Mouse (Mus musculus) mature B cell (primary cell): ENCODE data around the gene Banf1.
"Not testable (repeated sequence)": the region's sequence is repeated elsewhere in the genome, so short reads cannot be mapped to it uniquely, and the experiment has no call there.

Experiments
- in situ Hi-C: fragments of 300-500 bp; cut with MboI; formaldehyde crosslinking; loops from 2 replicates; pipeline ENCODE4 v1.14.3; 2019

Banf1 gene

GRCm38 (mm10) chr19:5374177-5374576 lies 7.2 kb upstream of the Banf1 start:
- in situ Hi-C loops = no loop called here

GRCm38 (mm10) chr19:5372724-5373123 lies 5.8 kb upstream of the Banf1 start:
- in situ Hi-C loops = no loop called here

GRCm38 (mm10) chr19:5370932-5371331 lies 4.0 kb upstream of the Banf1 start:
- in situ Hi-C loops = no loop called here

GRCm38 (mm10) chr19:5367455-5367854 lies 487 bp upstream of the Banf1 start:
- in situ Hi-C loops = no loop called here

DNA sequence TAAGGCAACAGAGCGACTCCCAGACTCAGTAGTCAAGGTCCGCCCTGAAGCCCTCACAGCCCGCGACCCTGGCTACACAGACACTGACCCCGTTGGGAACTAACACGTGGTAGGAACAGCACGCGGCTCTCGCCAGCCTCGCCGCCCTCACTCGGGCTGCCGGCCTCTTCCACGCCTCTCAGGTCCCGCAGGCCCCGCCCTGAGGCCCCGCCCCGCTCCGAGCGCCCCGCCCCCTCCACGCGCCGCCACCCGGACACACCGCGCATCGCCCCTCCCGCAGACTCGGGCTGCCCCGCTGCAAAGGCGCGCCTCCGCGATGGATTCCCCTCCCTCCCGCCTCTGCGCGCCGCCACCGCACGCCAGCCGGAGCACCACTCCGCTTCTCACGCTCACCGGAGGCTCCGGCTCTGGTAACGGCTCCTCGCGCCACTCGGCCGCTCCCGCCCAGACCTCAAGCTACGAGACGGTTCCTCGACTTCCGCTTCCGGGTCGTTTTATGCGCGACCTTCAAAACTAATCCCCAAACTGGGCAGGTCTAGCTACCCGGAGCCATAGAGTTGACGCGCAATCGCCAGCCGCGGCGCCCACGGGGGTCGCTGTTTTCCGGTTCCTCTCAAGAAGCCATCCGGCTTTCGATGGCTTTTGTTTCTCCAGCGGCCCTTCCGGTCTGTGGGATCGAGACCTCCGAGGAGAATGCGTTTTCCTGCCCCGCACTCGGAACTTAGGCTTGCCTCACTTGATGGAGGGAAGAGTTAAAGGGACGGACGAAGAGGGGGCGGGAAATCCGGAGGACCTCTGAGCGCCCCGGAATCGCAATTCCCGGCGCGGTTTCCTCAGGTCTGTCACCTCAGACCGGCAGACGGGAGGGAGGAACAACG lies 554 bp downstream of the Banf1 start, which contains the start of gene Eif1ad:
Gene Eif1ad, plus strand, starts transcription at position 567 of the 878 bp plus-strand sequence.
- in situ Hi-C loops = no loop called here

GRCm38 (mm10) chr19:5365751-5366150 lies 1.2 kb downstream of the Banf1 start:
- in situ Hi-C loops = no loop called here

DNA sequence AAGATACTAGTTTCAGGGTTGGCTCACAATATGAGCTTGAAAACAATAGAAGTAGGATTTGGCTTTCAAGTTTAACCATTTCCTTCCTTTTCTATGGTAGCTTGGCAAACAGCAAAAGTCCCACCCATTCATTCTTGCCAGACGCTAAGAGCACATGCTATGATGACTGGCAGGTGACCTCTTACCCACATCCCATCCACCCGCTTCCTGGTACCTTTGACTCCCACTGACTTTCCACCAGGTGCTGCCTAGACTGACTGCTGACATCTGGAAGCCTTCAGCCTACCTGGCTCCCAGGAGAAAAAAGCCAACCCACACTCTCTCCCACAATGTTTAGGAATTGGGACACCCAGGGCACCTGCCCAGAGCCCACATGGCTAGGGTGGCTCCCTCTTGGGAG lies 2.8 kb downstream of the Banf1 start:
- in situ Hi-C loops = no loop called here

- in situ Hi-C loops = no loop called here
These were observed 4.8 kb downstream of the Banf1 start for GRCm38 (mm10) chr19:5362186-5362585.

GRCm38 (mm10) chr19:5356080-5356479 lies 10.9 kb downstream of the Banf1 start:
- in situ Hi-C loops = no loop called here

GRCm38 (mm10) chr19:5353609-5354008 lies 13.4 kb downstream of the Banf1 start:
- in situ Hi-C loops = no loop called here

GRCm38 (mm10) chr19:5349502-5349873 lies 17.5 kb downstream of the Banf1 start, which contains the start of gene Cst6:
Cst6 (minus strand) TSS chr19:5349574.
- in situ Hi-C loops = not testable (repeated sequence)

DNA sequence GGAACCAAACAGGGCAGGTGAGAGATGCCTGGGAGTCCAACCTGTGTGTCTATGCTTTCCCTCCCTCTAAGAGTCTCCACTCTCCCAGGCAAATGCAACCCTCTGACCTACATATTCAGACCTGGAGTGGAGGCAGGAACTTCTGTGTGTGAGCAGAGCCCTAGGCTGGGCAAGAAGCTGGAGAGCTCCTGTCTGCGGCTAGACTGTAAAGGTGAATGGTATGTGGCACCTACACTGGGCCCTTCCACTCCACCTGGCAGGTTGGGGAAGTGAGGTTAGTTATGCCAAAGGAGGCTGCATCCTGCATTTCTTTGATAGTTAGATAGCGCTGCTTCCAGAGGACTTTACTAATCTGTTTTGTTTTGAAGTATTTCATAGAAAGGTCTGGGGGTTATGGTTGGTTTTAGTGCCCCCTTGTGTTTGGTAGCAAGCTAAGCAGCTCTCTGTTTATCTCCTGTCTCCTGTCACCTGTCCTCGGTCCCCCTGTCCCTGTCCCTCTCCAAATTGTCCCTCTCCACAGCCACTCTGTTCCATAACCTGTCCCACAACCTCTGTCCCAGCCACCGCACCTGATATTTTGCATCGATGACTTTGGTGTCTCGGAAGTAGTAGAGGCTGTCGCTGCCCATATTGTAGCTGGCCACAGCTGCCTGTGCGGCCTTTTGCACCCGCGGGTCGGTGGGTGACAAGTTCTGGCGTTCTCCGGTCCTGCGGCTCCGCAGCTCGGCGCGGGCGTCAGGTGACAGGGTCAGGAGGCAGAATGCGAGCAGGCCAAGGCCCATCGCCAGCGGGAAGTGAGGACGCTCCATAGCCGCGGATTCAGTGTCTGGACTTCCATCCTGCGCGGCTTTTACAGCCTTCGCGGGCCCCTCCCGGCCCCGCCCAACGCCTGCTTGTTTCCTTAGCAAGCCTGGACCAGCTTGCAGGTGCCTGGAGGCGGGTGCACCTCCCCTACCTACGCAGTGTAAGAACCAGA lies 18.2 kb downstream of the Banf1 start:
- in situ Hi-C loops = no loop called here

DNA sequence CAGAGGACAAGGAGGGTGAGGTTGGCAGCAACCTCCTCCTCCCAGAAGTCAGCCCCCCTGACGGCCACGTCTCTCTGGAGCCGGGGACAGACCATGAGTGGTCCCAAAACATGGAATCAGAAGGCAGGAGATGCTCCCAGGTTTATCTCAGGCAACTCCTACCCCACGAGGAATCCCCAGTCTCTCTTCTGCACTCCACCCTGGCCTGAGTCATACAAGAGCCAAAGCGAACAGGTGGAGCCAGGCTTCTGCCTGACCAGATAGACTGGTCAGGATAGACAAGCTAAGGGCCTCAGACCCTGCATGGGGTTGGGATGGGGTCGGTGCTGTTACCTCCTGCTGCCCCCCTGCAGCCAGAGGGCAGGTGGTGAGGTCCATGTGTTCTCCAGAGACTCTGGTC lies 18.9 kb downstream of the Banf1 start:
- in situ Hi-C loops = no loop called here

GRCm38 (mm10) chr19:5345297-5346131 lies 21.5 kb downstream of the Banf1 start:
- in situ Hi-C loops = no loop called here

DNA sequence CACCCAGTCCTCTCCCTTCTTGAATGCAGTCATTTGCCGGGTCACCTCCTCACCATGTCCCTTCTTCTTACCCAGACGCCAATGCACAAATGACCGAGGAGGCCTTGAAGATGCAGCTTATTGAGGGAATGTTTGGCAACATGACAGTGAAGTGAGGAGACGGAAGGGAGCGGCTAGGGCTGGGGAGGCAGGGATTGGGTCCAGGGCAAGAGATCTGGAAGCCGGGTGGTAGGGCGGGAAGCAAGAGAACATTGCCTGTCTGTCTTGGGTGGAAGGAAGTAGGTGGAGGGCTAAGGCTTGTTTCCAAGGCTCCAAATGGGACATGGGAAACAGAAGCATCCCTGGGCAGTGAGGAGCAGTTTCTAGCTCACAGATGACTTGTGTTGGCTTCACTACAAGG lies 25.6 kb downstream of the Banf1 start:
- in situ Hi-C loops = no loop called here

GRCm38 (mm10) chr19:5337975-5338374 lies 29.0 kb downstream of the Banf1 start:
- in situ Hi-C loops = no loop called here

DNA sequence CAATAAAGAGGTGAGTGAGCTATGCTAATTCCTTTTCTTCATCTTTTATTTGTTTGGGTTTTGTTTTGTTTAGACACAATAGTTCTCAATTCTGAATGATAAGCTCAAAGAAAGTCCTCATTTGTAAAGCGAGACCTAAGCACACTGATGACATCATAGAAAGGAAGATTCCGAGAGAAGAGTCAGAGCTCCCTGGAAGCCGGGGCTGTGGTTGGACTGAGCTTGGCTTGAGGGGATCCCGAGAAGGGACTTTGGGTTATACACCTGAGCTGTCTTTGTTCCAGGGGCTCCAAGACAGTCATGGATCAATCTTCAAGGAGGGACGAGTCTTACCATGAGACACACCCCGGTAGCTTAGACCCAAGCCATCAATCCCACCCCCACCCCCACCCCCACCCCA lies 31.5 kb downstream of the Banf1 start, which contains the start of gene Catsper1:
Gene Catsper1, plus strand, starts transcription at position 301 of the 400 bp plus-strand sequence.
- in situ Hi-C loops = no loop called here

DNA sequence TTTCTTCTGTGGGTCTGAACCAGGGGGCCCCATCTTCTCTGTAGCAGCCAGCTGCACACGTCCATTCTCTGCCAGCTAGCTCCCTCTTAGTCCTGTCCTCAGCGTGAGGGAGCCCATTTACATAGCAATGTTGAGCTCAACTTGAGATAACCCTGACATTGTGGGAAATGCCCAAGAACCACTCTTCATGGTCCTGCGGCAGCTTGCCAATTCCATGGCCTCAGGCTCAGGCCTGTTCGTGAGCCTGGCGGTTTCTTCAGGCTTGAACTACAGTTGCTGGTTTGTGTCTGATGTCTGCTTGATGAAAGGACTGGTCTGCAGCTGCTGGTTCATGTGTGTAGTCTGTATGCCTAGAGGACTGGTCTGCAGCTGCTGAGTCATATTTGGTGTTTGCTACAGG lies 32.2 kb downstream of the Banf1 start:
- in situ Hi-C loops = no loop called here

GRCm38 (mm10) chr19:5327970-5328369 lies 39.0 kb downstream of the Banf1 start:
- in situ Hi-C loops = no loop called here

GRCm38 (mm10) chr19:5323801-5324200 lies 43.2 kb downstream of the Banf1 start:
- in situ Hi-C loops = no loop called here
